Mouse (Mus musculus) CD8-positive naive resting alpha-beta T cell, adult 2 months (primary cell): ENCODE measurements around the gene Cbfa2t3.

ENCODE experiments used
- DNase-seq, 2 experiments: peaks; one replicate each; pipeline ENCODE4 v3.0.0; 2022; ENCODE audit warnings: low read depth in 2 of 2, low spot score in 2 of 2

Gene Cbfa2t3

DNA sequence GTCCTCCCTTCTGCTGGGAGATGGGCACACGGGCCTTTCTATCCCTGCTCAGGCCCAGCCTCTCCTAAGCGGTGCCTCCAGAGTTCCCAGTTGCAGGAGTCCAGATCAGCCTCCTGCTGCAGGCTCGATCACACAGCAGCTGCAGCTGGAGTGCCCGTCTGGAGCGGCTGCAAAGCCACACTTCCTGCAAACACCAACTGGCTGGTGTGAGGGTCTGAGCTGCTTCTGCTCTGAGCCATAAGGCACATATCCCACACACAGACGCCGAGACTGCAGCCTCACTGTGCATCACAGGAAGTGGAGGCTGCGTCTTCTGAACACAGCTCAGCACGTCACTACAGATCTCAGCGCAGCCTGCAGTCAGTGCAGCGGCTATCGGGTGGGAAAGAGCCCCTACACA, 32.1 kb downstream of the Cbfa2t3 start:
- peak in 1 of 2 experiments; percentile 16 for DNase-seq

DNA sequence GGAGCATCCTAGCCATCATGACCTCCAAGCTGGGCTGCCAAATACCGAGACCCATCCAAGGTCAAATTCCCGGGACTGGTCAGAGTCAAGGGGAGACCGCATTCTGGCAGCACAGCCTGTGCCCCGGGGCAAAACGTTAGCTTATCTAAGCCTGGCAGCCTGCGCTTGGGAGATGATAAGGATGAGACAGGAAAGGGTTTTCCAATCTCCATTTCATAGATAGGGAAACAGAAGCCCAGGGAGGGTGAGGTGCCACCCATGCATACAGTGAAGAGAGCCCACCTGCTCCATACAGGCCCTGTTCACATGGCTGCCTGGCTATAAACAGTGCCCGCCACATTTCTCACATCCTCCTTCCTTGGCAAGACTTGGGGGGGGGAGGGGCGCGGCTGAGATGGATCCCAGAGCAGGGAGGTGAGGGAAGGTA, 32.6 kb downstream of the Cbfa2t3 start:
- DNase-seq = no peak

GRCm38 (mm10) chr8:122665667-122666316, 33.1 kb downstream of the Cbfa2t3 start:
- no peak for DNase-seq

DNA sequence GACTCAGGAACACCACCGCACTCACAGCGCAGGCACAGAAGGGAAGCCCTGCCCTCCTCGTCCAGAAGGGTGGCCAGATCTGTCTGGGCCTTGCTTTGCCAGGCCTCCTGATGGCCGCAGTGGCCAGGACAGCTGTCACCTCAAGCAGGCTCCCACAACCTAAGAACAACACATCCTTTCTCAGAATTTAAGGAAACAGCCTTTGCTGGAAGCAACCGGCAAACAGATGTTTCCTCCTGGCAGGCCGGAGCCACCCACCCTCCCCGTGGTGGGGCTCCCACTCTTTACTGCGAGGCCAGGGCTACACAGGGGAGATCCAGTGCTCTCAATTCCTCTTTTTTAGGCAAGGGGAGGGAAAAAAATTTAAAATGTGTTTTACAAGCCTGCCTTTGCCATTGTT, 33.7 kb downstream of the Cbfa2t3 start:
- DNase-seq = no peak

DNA sequence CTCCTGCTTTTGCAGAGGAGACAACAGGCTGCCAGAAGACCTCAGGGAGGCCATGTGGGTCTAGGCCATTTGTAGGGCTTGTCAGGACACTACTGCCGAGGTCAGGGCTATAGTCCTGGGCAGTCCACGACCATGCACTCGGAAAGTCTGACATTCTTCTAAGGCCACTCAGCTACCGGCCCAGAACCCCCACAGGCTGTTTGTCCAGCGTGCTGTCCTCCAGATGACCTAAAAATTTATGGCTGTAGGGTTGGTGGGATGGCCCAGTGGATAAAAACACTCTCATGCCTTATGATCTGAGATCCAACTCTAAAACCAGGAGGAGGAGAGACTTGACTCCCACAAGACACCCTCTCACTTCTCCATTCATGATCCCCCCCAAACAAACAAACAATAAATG, 35.2 kb downstream of the Cbfa2t3 start:
- DNase-seq = no peak

DNA sequence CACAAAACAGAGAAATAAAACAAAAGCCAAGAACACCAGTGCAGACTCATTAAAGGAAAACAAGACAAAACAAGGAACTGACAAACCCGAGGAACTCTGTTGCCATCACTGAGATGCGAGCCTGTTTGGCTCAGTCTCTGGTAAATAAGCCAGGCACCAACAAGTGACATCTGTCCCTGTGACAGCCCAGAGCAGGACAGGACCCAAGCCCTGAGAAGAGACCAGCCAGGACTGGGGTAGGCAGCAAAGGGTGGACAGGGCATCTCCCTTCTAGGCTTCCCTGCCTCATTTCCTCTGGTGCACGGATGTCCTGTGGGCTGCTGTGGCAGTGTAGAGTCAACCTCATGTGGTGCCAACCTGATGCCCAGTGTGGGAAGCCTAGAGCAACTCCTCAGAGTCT, 35.8 kb downstream of the Cbfa2t3 start:
- no peak for DNase-seq

- DNase-seq = no peak
Observed at GRCm38 (mm10) chr8:122661894-122662293, 37.0 kb downstream of the Cbfa2t3 start.

GRCm38 (mm10) chr8:122661138-122661537, 37.8 kb downstream of the Cbfa2t3 start:
- no peak for DNase-seq

DNA sequence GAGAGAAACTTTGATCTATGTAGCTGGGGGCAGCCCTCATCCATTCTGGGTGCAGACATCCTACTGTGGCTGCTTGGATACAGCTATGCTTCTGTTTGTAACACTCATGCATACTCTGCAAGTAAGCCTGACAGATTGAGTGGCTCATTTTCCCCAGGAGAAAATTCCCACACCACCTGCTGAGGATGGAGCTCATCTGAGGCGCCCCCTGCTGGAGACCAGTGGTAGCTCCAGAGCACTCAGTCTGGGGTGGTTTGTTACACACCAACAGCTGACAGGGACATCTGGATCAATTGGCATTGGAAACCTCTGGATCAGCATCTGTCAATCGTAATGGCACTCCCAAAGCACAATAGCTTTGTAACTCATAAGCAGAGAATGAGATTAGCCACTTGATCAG, 38.9 kb downstream of the Cbfa2t3 start:
- DNase-seq = peak; percentile 20 to 57

GRCm38 (mm10) chr8:122658807-122659160, 40.1 kb downstream of the Cbfa2t3 start:
- no peak for DNase-seq

DNA sequence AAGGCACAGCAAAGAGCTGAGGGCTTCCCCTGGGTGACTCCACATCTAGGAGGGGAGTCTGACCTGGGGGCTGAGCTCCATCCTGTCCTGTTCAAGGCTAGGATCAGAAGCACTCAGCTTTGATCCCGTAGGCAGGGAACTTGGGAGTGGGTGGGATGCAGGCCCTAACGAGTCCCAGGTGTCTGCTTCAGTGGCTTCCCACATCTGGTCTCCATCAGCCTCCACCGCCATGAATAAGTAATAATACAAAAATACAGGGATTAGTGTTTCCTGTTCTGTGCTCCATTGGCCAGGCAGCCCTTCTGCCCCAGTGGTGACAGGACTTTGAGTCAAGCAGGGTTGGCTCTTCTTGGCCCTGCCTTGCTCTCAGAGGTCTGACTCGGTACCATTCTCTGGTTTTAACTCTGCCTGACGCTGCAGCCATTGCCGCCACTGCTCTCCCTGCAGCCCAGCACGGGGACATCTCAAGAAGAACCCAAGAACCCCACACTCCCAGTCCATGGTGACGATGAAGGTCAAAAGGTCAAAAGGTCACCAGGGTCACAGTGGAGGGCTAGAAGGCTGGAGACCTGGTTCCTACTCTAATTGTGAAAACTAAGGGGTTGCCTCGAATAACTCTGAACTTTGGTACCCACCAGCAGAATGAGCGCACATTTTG, 40.6 kb downstream of the Cbfa2t3 start:
- no peak for DNase-seq

DNA sequence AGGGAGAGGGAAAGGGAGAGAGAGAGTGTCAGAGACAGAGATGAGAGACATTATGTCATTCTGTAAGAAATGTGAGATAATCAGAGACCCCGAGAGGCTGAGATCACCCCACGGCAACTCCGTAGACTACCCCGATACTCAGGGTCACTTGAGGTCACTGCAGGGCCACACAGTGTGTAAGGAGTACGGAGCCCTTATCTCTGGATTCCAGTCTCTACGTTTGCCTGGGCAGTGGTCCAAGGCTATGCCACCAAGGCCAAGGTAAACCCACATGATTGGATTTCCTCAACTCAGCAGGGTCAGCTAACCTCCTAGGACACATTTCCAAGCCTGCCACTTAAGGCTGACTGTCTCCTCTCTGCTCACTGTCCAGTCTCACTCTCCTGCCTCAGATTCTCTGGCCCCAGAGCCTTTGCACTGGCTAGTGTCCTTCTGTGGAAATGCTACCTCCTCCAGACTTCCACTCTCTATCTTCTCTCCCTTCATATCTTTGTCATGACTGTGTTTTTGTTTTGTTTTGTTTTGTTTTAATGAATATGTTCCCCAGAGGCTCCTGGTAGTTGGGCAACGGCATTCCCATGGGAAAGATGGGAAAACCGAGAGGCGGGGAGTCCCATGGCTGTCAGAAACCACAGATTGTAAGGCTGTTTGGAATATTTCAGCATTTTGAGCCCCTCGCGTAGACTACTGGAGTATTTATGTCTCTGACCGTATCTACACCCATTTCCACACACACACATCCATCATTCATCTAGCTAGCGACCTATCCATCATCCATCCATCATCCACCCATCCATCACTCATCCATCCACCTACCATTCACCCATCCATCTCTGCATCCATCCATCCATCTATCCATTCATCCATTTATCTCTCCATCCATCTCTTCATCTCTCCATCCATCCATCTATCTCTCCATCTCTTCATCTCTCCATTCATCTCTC, 42.6 kb downstream of the Cbfa2t3 start:
- DNase-seq = no peak

DNA sequence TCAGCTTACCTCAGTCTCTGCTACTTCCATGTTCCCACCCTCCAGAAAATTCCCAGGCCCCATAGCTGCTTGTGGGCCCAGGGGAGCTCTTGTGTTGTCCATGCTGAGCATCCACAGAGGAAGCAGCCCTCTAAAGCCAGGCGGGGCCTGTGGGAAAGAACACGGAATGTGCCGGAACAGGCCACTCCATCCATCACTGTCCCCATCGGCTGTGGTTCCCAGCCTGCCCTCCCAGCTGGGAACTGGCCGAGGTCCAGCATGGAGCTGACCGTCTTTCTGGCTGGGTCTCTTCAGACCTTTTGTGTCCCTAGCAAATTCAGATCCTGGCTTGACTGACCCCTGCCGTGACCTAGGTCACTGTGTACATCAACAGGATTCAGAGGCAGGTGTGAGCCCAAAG, 44.1 kb downstream of the Cbfa2t3 start:
- no peak for DNase-seq

DNA sequence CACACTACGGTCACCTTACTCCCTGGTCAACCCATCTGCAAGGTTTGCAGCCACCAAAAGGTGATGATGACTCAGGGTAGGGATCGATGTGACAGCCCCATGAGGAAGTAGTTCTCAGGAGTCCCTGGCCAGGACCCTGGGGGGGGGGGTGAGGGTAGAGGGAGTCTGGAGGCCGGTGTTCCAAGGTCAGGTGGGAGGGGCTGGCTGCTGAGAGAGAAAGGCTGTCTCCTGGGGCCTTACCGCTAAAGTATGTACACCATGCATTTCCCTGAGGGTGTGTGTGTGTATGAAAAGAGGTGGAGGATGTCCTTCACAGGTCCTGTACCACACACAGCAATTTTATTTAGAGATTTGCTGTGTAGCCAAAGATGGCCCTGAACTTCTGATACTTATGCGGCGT, 46.3 kb downstream of the Cbfa2t3 start:
- DNase-seq = no peak

DNA sequence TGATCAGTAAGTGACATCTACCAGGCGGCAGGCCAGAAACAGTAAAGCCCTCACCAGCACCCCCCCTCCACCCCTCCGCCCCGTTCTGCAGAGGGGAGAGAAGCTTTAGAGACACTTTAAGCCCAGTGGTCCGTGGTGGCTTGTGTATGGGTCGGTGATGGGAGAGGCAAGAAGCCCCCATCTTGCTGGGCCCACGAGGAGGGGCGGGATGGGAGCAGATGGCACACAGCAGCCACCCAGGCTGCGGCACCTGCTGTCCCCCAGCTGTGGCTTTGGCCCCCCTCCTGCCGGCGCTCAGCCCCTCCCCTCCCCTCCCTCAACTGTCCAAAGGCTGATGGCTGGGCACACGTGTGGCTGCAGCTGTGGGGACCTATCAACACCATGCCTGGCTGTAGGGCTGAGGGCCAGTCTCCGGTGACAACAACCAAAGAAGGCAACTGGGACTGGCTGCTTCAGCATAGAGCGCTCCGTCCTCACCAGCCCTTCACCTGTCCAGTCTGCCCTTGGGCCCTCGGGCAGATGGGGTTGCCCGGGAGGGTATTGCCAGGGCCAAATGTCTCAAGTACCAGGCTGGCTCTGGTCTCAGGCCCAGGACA, 47.5 kb downstream of the Cbfa2t3 start:
- DNase-seq = no peak

- DNase-seq = no peak
Observed at GRCm38 (mm10) chr8:122648192-122648970, 50.5 kb downstream of the Cbfa2t3 start.

DNA sequence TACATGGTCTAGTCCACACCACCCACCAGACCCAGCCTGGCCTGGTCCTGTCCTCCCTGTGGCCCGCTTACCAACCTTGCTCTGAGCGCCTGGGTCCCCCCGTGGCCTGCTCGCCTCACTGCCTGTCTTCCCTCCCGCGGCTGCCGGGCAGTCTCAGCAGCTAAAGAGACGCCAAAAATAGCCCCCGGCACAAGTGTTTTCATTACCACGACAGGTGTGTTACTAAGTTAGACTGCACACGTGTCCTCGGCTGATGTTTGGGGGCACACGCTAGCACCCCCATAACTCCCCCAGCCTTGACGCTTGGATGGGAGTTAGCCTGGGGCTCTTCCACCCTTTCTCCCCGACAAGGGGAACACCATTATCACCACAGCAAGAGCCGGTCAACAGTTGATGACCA, 52.6 kb downstream of the Cbfa2t3 start:
- DNase-seq = no peak

GRCm38 (mm10) chr8:122644175-122644954, 54.5 kb downstream of the Cbfa2t3 start:
- DNase-seq = no peak

DNA sequence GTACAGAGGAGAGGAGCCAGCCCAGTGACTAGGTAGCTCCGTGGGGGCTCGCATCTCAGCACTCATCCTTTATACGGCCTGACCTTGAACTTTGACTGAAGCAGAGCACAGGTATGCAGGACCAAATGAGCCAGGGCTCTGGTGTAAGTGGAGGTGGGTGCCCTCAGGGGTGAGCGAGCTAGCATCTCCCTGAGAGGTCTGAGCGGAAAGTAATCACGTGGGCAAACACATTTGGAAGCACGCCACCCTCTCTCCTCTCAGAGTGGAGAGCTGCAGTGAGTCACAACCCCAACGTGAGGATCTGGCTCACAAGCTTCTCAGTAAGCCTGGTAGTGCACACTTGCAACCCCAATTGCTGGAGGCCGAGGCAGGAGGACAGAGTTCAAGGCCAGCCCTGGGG, 56.8 kb downstream of the Cbfa2t3 start:
- no peak for DNase-seq

DNA sequence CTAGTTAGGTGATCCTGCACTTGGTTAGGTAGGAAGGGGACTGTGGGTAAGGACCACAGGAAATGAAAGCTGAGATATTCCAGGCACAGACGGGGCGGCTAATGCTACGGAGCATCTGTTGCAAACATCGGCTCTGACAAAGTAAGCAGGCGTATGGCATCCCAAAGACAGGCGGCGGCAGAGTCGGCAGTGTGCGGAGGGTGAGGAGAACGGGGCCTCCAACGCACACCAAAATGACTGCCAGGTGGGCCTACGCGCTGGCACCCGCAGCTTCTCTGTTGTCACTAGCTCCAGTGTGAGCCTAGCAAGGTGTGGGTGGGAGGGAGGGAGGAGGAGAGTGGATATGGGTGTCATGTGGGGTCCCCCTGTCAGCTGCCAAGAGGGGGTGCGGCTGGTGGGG, 57.5 kb downstream of the Cbfa2t3 start:
- no peak for DNase-seq
